ENCODE assay signal across 11 mouse cellular contexts in genomic region chr3:89187197-89187596, GRCm38 (mm10). TPM values are rescaled to one million over a fixed set of nuclear protein-coding genes. Genes with fewer than 3 reads are reported as not detected.
DNase-seq lines count a peak whose midpoint lies in the region; ATAC-seq and TF ChIP-seq lines count a peak whose summit lies in the region.
"Had no signal": no experiment of that assay in that cellular context is flagged by ENCODE, and none has a peak within 500 bp of the region (broad histone marks: within the 10 kb centered on the region; RNA-seq: fewer than 3 reads in every experiment).

No protein-coding gene starts in this region.

- ATAC-seq in midbrain, embryonic 14.5 days (ENCODE audit: low FRiP score, low TSS enrichment) = no peak
- ATAC-seq in frontal cortex, adult (ENCODE audit: low TSS enrichment) = no peak

- intact Hi-C loops in heart, postnatal 36 days (cut with DNase I) = no loop called here

- peaks cover 23% of the 10 kb centered on the region; the same call in 1 of the 2 replicates for H3K27me3 ChIP-seq in heart, embryonic 10.5 days (ENCODE audit: insufficient read depth, poor library complexity, severe bottlenecking)
- H3K27me3 ChIP-seq in midbrain, embryonic 10.5 days (ENCODE audit: low read depth, poor library complexity, severe bottlenecking) = peaks cover 24% of the 10 kb centered on the region
- no peaks in the 10 kb centered on the region for H3K27me3 ChIP-seq in midbrain, embryonic 14.5 days (ENCODE audit: control insufficient read depth, insufficient read depth, low read length)
- no peaks in the 10 kb centered on the region for H3K27me3 ChIP-seq in splenic B cell, adult 2 months (ENCODE audit: control insufficient read depth, insufficient read depth, low read length, poor library complexity, severe bottlenecking)
- H3K27me3 ChIP-seq: limb, embryonic 15.5 days had no signal

- peaks cover 57% of the 10 kb centered on the region for H3K4me1 ChIP-seq in heart, embryonic 10.5 days
- peaks cover 60% of the 10 kb centered on the region for H3K4me1 ChIP-seq in midbrain, embryonic 10.5 days
- peaks cover 12% of the 10 kb centered on the region for H3K4me1 ChIP-seq in midbrain, embryonic 14.5 days (ENCODE audit: control insufficient read depth, insufficient read depth, low read length)
- peaks cover 5 to 23% of the 10 kb centered on the region in 2 experiments; a peak in 3 of 4 replicates for H3K4me1 ChIP-seq in ES-E14 (ENCODE audit: control insufficient read depth in 2 of 2, insufficient read depth in 2 of 2, low read length in 2 of 2, poor library complexity in 1 of 2)

- peak overlapping the region; percentile 2; the same call in 1 of the 2 replicates for H3K27ac ChIP-seq in heart, embryonic 10.5 days
- peak overlapping the region; percentile 69 for H3K27ac ChIP-seq in midbrain, embryonic 10.5 days (replicated peaks)
- H3K27ac ChIP-seq in midbrain, embryonic 14.5 days (replicated peaks; ENCODE audit: low read depth, low read length) = no peak overlapping the region
- H3K27ac ChIP-seq in ES-E14 (ENCODE audit: insufficient read depth, low read depth, low read length, poor library complexity, severe bottlenecking) = no peak overlapping the region
- H3K27ac ChIP-seq: limb, embryonic 15.5 days; macrophage had no signal

- H3K4me3 ChIP-seq in heart, embryonic 10.5 days = peak overlapping the region; percentile 15; the same call in 1 of the 2 replicates
- peak overlapping the region; percentile 33 for H3K4me3 ChIP-seq in midbrain, embryonic 10.5 days
- H3K4me3 ChIP-seq in midbrain, embryonic 14.5 days (replicated peaks; ENCODE audit: low read depth, low read length) = no peak overlapping the region
- peak overlapping the region; percentile 54 to 58; a peak in 3 of 4 replicates for H3K4me3 ChIP-seq in ES-E14 (ENCODE audit: insufficient read depth in 1 of 2, low read depth in 1 of 2, low read length in 2 of 2, poor library complexity in 1 of 2, severe bottlenecking in 1 of 2)
- H3K4me3 ChIP-seq: limb, embryonic 15.5 days had no signal

- no peak overlapping the region for H3K4me2 ChIP-seq in midbrain, embryonic 14.5 days (ENCODE audit: low read length)
- H3K4me2 ChIP-seq: limb, embryonic 15.5 days had no signal

- peaks cover 12% of the 10 kb centered on the region for H3K36me3 ChIP-seq in heart, embryonic 10.5 days
- H3K36me3 ChIP-seq in midbrain, embryonic 10.5 days = peaks cover 29% of the 10 kb centered on the region
- peaks cover 26% of the 10 kb centered on the region for H3K36me3 ChIP-seq in midbrain, embryonic 14.5 days (ENCODE audit: control insufficient read depth, insufficient read depth, low read length)
- H3K36me3 ChIP-seq in ES-E14 (ENCODE audit: control insufficient read depth, insufficient read depth, low read length, poor library complexity, severe bottlenecking) = no peaks in the 10 kb centered on the region; the same call in 1 of the 2 replicates
- no peaks in the 10 kb centered on the region for H3K36me3 ChIP-seq in splenic B cell, adult 2 months (ENCODE audit: control insufficient read depth, insufficient read depth, low read length, poor library complexity, severe bottlenecking)

- in situ Hi-C loops in ES-E14 (cut with MboI; ENCODE audit: low sequenced_read_pairs in 2 of 2, unreplicated experiment in 2 of 2) = no loop called here

- DNase-seq in heart, embryonic 10.5 days (ENCODE audit: low spot score) = no peak
- no peak for DNase-seq in heart, postnatal 36 days
- no peak for DNase-seq in midbrain, embryonic 10.5 days (ENCODE audit: low spot score)
- DNase-seq in midbrain, embryonic 14.5 days = no peak
- DNase-seq in ES-E14 (ENCODE audit: low read depth, low spot score) = no peak
- peak; percentile 32 for DNase-seq in splenic B cell, adult 2 months (ENCODE audit: low read depth, low spot score)
- no peak for DNase-seq in Muller cell, postnatal 12 days (ENCODE audit: inconsistent ontology term)
- DNase-seq: heart, adult 18-20 months had no signal

- WGBS in heart, embryonic 10.5 days = 41% methylated on average over 23 of the region's 23 CpGs
- WGBS in midbrain, embryonic 10.5 days = 30% methylated on average over 23 of the region's 23 CpGs
- WGBS in midbrain, embryonic 14.5 days = 29% methylated on average over 23 of the region's 23 CpGs

- H3K9me3 ChIP-seq in heart, embryonic 10.5 days = no peaks in the 10 kb centered on the region
- no peaks in the 10 kb centered on the region for H3K9me3 ChIP-seq in midbrain, embryonic 10.5 days (replicated peaks)
- H3K9me3 ChIP-seq in midbrain, embryonic 14.5 days (ENCODE audit: control insufficient read depth, low read length) = no peaks in the 10 kb centered on the region
- H3K9me3 ChIP-seq in ES-E14 (ENCODE audit: control insufficient read depth, insufficient read depth, low read depth, low read length) = no peaks in the 10 kb centered on the region
- H3K9me3 ChIP-seq: limb, embryonic 15.5 days had no signal

- H3K9ac ChIP-seq in midbrain, embryonic 14.5 days (replicated peaks; ENCODE audit: low read length) = no peak overlapping the region
- H3K9ac ChIP-seq in ES-E14 (ENCODE audit: insufficient read depth, low read depth, low read length, poor library complexity, severe bottlenecking) = peak overlapping the region; percentile 60
- H3K9ac ChIP-seq: limb, embryonic 15.5 days had no signal

TF ChIP-seq in ES-E14, 5 proteins besides CTCF, POLR2A, EP300 and RAD21:
- TF ChIP-seq CHD2 (IDR thresholded peaks at IDR 0.05; ENCODE audit: low read depth, low read length) = no peak
- TF ChIP-seq MAFK (IDR thresholded peaks at IDR 0.05; ENCODE audit: insufficient read depth, low read depth, low read length) = no peak
- no peak for TF ChIP-seq ZC3H11A (IDR thresholded peaks at IDR 0.05; ENCODE audit: borderline replicate concordance, low read depth, low read length)
- no peak for TF ChIP-seq HCFC1 (IDR thresholded peaks at IDR 0.05; ENCODE audit: borderline replicate concordance, insufficient read depth, low read length)
- no peak for TF ChIP-seq ZNF384 (IDR thresholded peaks at IDR 0.05; ENCODE audit: low read depth, low read length)
TF ChIP-seq in ES-E14: peak in this region for 0.

RNA-seq across cellular contexts. Expression of gene Fam189b, which starts 4.3 kb away (rescaled TPM):
- 16.4 and 21.0 TPM in 2 replicates for polyA plus RNA-seq in heart, embryonic 10.5 days (2016; fragmentation: Nextera tagmentation; extraction: Ambion mirVana)
- 1 to 10 TPM; 4.6 to 5.5 TPM for total RNA-seq in heart, postnatal 36 days (2021)
- polyA plus RNA-seq in midbrain, embryonic 10.5 days (2016; fragmentation: Nextera tagmentation; extraction: Ambion mirVana) = 31.0 and 35.0 TPM in 2 replicates
- 25.0 and 25.3 TPM in 2 replicates for polyA plus RNA-seq in midbrain, embryonic 14.5 days (2014; fragmentation: Nextera tagmentation; extraction: Ambion mirVana)
- total RNA-seq in ES-E14 (2012; rRNA removed) = 8.6 and 9.3 TPM in 2 replicates

RNA-seq across cellular contexts. Expression of gene Scamp3, which starts 9.9 kb away (rescaled TPM):
- 104 and 115 TPM in 2 replicates for polyA plus RNA-seq in heart, embryonic 10.5 days (2016; fragmentation: Nextera tagmentation; extraction: Ambion mirVana)
- 10 to 100 TPM; 49.8 to 49.9 TPM for total RNA-seq in heart, postnatal 36 days (2021)
- 99.2 and 104 TPM in 2 replicates for polyA plus RNA-seq in midbrain, embryonic 10.5 days (2016; fragmentation: Nextera tagmentation; extraction: Ambion mirVana)
- polyA plus RNA-seq in midbrain, embryonic 14.5 days (2014; fragmentation: Nextera tagmentation; extraction: Ambion mirVana) = 104 and 123 TPM in 2 replicates
- total RNA-seq in ES-E14 (2012; rRNA removed) = 83.2 and 102 TPM in 2 replicates

RNA-seq across cellular contexts. Expression of gene Gba, which starts 15.5 kb away (rescaled TPM):
- polyA plus RNA-seq in heart, embryonic 10.5 days (2016; fragmentation: Nextera tagmentation; extraction: Ambion mirVana) = 44.2 and 44.6 TPM in 2 replicates
- 10 to 100 TPM; 21.3 to 21.8 TPM for total RNA-seq in heart, postnatal 36 days (2021)
- polyA plus RNA-seq in midbrain, embryonic 10.5 days (2016; fragmentation: Nextera tagmentation; extraction: Ambion mirVana) = 37.1 and 41.5 TPM in 2 replicates
- 42.0 and 47.8 TPM in 2 replicates for polyA plus RNA-seq in midbrain, embryonic 14.5 days (2014; fragmentation: Nextera tagmentation; extraction: Ambion mirVana)
- 69.3 and 89.7 TPM in 2 replicates for total RNA-seq in ES-E14 (2012; rRNA removed)

RNA-seq across cellular contexts. Expression of gene Clk2, which starts 22.6 kb away (rescaled TPM):
- polyA plus RNA-seq in heart, embryonic 10.5 days (2016; fragmentation: Nextera tagmentation; extraction: Ambion mirVana) = 18.4 and 32.2 TPM in 2 replicates
- total RNA-seq in heart, postnatal 36 days (2021) = 10 to 100 TPM; 15.8 to 19.9 TPM
- polyA plus RNA-seq in midbrain, embryonic 10.5 days (2016; fragmentation: Nextera tagmentation; extraction: Ambion mirVana) = 33.8 and 34.0 TPM in 2 replicates
- 22.0 and 24.6 TPM in 2 replicates for polyA plus RNA-seq in midbrain, embryonic 14.5 days (2014; fragmentation: Nextera tagmentation; extraction: Ambion mirVana)
- total RNA-seq in ES-E14 (2012; rRNA removed) = 42.0 and 60.1 TPM in 2 replicates

RNA-seq across cellular contexts. Expression of gene Hcn3, which starts 27.2 kb away (rescaled TPM):
- 0.77 and 0.85 TPM in 2 replicates for polyA plus RNA-seq in heart, embryonic 10.5 days (2016; fragmentation: Nextera tagmentation; extraction: Ambion mirVana)
- under 1 TPM; 0.17 to 0.38 TPM for total RNA-seq in heart, postnatal 36 days (2021)
- polyA plus RNA-seq in midbrain, embryonic 10.5 days (2016; fragmentation: Nextera tagmentation; extraction: Ambion mirVana) = 6.3 and 10.6 TPM in 2 replicates
- polyA plus RNA-seq in midbrain, embryonic 14.5 days (2014; fragmentation: Nextera tagmentation; extraction: Ambion mirVana) = 23.6 and 30.7 TPM in 2 replicates
- total RNA-seq in ES-E14 (2012; rRNA removed) = 4.0 and 6.0 TPM in 2 replicates

Comparison
In these comparisons a context has a peak if more than half of its experiments do, and no peak if none do; other contexts are left out.
1. H3K27ac ChIP-seq: peak in heart, embryonic 10.5 days (single experiment) and midbrain, embryonic 10.5 days (single experiment); none in midbrain, embryonic 14.5 days (single experiment) and ES-E14 (single experiment).